8 mouse cellular contexts compared by ENCODE assay signal in genomic region chr2:61814548-61815473, GRCm38 (mm10). TPM values are rescaled to one million over a fixed set of nuclear protein-coding genes. Genes with fewer than 3 reads are reported as not detected.
DNase-seq lines count a peak whose midpoint lies in the region; ATAC-seq and TF ChIP-seq lines count a peak whose summit lies in the region.

No protein-coding gene starts in this region.

- 0 out of 2 replicates have a peak, but pooled peaks cover 2% of the 10 kb centered on the region for H3K4me1 ChIP-seq in bone marrow macrophage, adult 2 months (ENCODE audit: control insufficient read depth, insufficient read depth, low read length)
- no peaks in the 10 kb centered on the region for H3K4me1 ChIP-seq in embryonic fibroblast, embryonic 13.5 days (ENCODE audit: control insufficient read depth, insufficient read depth, low read length)
- H3K4me1 ChIP-seq in intestine, embryonic 14.5 days (replicated peaks; ENCODE audit: control insufficient read depth, insufficient read depth, low read length), result 0 out of 2 replicates have a peak, but pooled peaks cover 7% of the 10 kb centered on the region
- peaks cover 19% of the 10 kb centered on the region for H3K4me1 ChIP-seq in stomach, embryonic 15.5 days

- no peaks in the 10 kb centered on the region for H3K36me3 ChIP-seq in intestine, embryonic 14.5 days (ENCODE audit: control insufficient read depth, insufficient read depth, low read length)
- H3K36me3 ChIP-seq in stomach, embryonic 15.5 days, result no peaks in the 10 kb centered on the region

- peak; percentile 11 for DNase-seq in kidney, adult 18-20 months
- DNase-seq in kidney, adult 9 months, result no peak
- DNase-seq in intestine, embryonic 14.5 days (ENCODE audit: low spot score), result peak; percentile 76
- DNase-seq in spleen, postnatal 10 days (ENCODE audit: low spot score in 2 of 2), result no peak

- H3K27ac ChIP-seq in bone marrow macrophage, adult 2 months (ENCODE audit: insufficient read depth, low read depth, low read length), result no peak overlapping the region
- H3K27ac ChIP-seq in embryonic fibroblast, embryonic 13.5 days (ENCODE audit: insufficient read depth, low read length), result no peak overlapping the region
- no peak overlapping the region for H3K27ac ChIP-seq in intestine, embryonic 14.5 days (ENCODE audit: low read depth)
- no peak overlapping the region for H3K27ac ChIP-seq in stomach, embryonic 15.5 days

- ATAC-seq in intestine, embryonic 14.5 days (replicated peaks; ENCODE audit: low FRiP score, low TSS enrichment, low read depth), result peak; percentile 73
- ATAC-seq in megakaryocyte-erythroid progenitor cell, adult 5-6 weeks (replicated peaks; ENCODE audit: low FRiP score, low TSS enrichment, poor library complexity, severe bottlenecking), result 0 out of 2 replicates have a peak, but pooled peaks have one; percentile 28
- peak; percentile 67; the same call in 1 of the 2 replicates for ATAC-seq in stomach, embryonic 15.5 days (ENCODE audit: insufficient read depth, low FRiP score, low read depth)

- no peaks in the 10 kb centered on the region for H3K9me3 ChIP-seq in intestine, embryonic 14.5 days (ENCODE audit: control insufficient read depth, low read length)
- H3K9me3 ChIP-seq in stomach, embryonic 15.5 days, result no peaks in the 10 kb centered on the region

- H3K27me3 ChIP-seq in intestine, embryonic 14.5 days (replicated peaks; ENCODE audit: control insufficient read depth, insufficient read depth, low read length), result peaks cover 83% of the 10 kb centered on the region
- H3K27me3 ChIP-seq in stomach, embryonic 15.5 days (replicated peaks), result peaks cover 49% of the 10 kb centered on the region

- TF ChIP-seq CTCF in bone marrow macrophage, adult 2 months (IDR thresholded peaks at IDR 0.05; ENCODE audit: low read depth, low read length), result peak; percentile 54
- TF ChIP-seq CTCF in embryonic fibroblast, embryonic 13.5 days (IDR thresholded peaks at IDR 0.05; ENCODE audit: borderline replicate concordance, insufficient read depth, low read length), result peak; percentile 42; the same call in 1 of the 2 replicates

- peak overlapping the region; percentile 68 for H3K4me2 ChIP-seq in intestine, embryonic 14.5 days (ENCODE audit: low read length)
- H3K4me2 ChIP-seq in stomach, embryonic 15.5 days, result peak overlapping the region; percentile 92

- WGBS in intestine, embryonic 14.5 days, result 2% methylated on average over 43 of the region's 50 CpGs
- 3% methylated on average over 44 of the region's 50 CpGs for WGBS in stomach, embryonic 15.5 days

- peak overlapping the region; percentile 34 for H3K4me3 ChIP-seq in bone marrow macrophage, adult 2 months (ENCODE audit: insufficient read depth, low read length)
- peak overlapping the region; percentile 19; the same call in 1 of the 2 replicates for H3K4me3 ChIP-seq in embryonic fibroblast, embryonic 13.5 days (ENCODE audit: insufficient read depth, low read length)
- H3K4me3 ChIP-seq in intestine, embryonic 14.5 days (ENCODE audit: low read depth, low read length), result peak overlapping the region; percentile 36
- peak overlapping the region; percentile 44 for H3K4me3 ChIP-seq in stomach, embryonic 15.5 days (replicated peaks)

- no peak for TF ChIP-seq POLR2A in bone marrow macrophage, adult 2 months (IDR thresholded peaks at IDR 0.05; ENCODE audit: borderline replicate concordance, low read depth, low read length)
- TF ChIP-seq POLR2A in embryonic fibroblast, embryonic 13.5 days (IDR thresholded peaks at IDR 0.05; ENCODE audit: low read depth, low read length), result no peak

- H3K9ac ChIP-seq in intestine, embryonic 14.5 days (ENCODE audit: low read length), result peak overlapping the region; percentile 34
- H3K9ac ChIP-seq in stomach, embryonic 15.5 days, result no peak overlapping the region

RNA-seq across cellular contexts. Expression of gene Tbr1, which starts 12.1 kb away (rescaled TPM):
- polyA plus RNA-seq in bone marrow macrophage, adult 2 months (2012; ENCODE audit: insufficient read depth, insufficient read length, missing spikeins), result 0.40 and 0.59 TPM in 2 replicates
- 0.20 and 0.37 TPM in 2 replicates for polyA plus RNA-seq in embryonic fibroblast, embryonic 13.5 days (2011; ENCODE audit: insufficient read length, low read depth, missing spikeins)
- 0.04 TPM in 1 of 2 replicates, not detected in the other for polyA plus RNA-seq in intestine, embryonic 14.5 days (2014; fragmentation: Nextera tagmentation; extraction: Ambion mirVana)
- 0.55 TPM in 1 of 2 replicates, not detected in the other for total RNA-seq in megakaryocyte-erythroid progenitor cell, adult 5-6 weeks (2014; fragmentation: Nextera tagmentation)
- total RNA-seq in megakaryocyte-erythroid progenitor cell, adult 5-6 weeks (2017), result 0.19 and 1.1 TPM in 2 replicates
- 0.03 TPM in 1 of 2 replicates, not detected in the other for polyA plus RNA-seq in stomach, embryonic 15.5 days (2015; fragmentation: Nextera tagmentation; extraction: Ambion mirVana)

Comparison
In these comparisons a context has a peak if more than half of its experiments do, and no peak if none do; other contexts are left out.
1. DNase-seq: peak in kidney, adult 18-20 months (single experiment) and intestine, embryonic 14.5 days (single experiment); none in kidney, adult 9 months (single experiment) and spleen, postnatal 10 days (0 of 2).
2. Peak in every context shown above with its lines, with median percentiles within 50 percentile points of each other: H3K4me3 ChIP-seq and ATAC-seq.